Mouse (Mus musculus) urinary bladder, postnatal 36 days (tissue): ENCODE measurements at regions not wholly inside any gene's neighbourhood (a gene's known extent, or its start where the extent isn't known, plus 50 kb on each side); places are given as distances from the start of the nearest gene placed in this dataset.

Experiments
- DNase-seq, 2 experiments: peaks; one replicate each; pipeline ENCODE4 v3.0.0; 2022; ENCODE audit warnings: low spot score in 2 of 2, mixed read lengths in 1 of 2

DNA sequence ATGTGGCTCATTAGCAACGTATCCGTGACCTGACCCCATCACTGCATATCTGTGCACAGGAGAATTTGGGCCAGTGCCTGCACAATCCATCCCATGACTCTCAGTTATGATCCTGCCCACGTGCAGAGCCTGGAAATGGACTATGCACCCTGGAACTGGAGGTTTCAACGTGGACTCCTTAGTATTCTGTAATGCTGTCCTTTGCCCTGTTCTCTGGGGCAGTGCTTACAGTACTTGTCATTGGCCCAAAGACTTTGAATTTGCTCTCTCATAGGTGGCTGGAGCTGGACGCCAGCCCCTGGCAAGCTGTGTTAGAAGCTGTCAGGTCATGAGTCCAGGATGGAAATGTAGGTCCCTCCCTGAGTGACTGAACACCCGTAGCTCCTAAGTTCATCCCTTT, 269.9 kb upstream of the Mki67 start:
- no peak for DNase-seq

DNA sequence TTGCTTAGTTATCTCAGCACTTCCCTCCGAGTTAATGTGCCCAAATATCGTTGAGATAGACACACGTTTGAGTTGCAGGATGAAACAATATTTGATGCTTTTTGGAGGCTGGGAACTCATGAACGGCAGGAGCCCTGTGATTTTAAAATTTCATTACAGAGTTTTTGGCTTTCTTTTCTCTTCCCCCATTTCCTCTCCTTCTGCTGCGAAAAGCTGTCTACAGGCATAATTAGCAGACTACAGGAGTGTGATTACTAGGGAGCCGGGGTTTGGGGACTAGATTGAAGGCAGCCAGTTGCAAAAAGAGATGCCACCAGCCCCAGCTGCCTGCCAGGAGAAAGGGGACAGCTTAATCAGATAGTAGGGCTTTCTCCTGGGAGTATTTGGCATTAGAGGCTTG, 274.2 kb upstream of the Mki67 start:
- no peak for DNase-seq

DNA sequence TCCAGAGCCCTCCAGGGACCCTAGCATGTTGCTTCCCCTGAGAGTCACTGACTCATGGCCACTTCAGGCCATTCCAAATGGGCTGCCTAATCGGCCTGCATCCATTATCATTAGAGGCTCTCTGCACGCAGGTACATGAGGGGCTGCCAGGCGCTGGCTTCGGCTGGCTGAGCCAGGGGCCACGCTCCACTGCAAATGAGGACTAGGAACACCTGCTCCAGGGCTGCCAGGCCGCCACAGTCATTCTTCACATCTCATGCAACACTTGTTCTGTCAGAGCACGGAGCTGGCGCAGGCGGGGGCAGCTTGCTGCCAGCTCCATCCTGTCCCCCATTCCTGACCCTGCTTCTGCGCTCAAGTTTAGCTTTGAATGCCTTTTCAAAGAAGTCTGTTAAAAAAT, 280.7 kb upstream of the Mki67 start:
- no peak for DNase-seq

DNA sequence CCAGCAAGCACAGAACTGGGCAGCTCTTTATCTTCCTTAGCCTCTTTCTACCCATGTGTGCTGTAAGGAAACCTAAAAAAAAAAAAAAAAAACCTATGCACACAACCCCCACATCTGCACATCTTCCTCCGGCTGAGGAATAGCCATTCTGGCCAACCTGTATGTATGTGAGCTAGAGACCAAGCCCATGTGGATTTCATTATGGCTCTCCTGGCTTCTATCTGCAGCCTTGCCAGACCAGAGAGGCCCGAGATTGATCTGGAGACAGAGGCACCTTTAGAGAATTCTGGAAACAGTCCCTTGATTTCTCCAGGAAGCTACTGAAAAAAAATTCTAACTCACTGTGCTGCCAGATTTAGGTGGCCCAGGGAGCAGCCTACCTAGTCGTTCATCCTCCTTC, 281.5 kb upstream of the Mki67 start:
- no peak for DNase-seq

DNA sequence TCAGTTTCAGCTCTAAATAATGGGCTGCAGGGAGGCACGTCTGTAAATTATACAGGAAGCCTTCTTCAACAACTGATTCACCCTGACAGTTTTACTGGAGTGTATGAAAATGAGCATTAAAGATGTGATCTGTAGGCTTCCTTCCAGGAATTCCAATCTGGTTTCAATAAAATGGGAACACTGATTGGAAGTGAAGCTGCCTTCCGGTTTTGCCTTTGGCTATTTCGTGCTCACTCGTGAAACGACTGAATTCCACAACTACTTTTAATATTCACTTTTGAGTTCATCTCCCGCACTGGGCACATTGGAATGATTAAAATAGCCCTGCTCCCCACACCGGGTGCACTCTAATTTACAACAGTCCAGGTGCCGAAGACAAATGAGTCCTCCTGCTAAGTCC, 286.2 kb upstream of the Mki67 start:
- DNase-seq, result no peak

DNA sequence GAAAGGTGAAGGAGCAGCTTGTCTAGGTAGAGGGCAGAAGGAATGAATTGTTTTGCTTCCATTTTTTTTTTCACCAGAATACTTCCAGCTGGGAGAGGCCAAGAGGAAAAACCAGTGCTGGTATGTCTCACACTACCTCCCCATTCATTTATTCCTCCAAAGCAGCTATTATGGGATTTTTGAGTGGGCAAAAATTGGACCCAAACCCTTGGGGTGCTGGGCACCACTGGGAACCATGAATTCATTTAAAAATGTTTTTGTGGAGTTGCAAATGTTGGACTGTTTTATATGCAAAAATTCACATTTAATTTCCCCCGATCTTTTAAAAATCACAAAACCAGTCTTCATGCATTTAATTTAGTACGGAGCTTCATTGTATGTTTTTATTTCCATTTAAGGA, 287.1 kb upstream of the Mki67 start:
- DNase-seq, result no peak

DNA sequence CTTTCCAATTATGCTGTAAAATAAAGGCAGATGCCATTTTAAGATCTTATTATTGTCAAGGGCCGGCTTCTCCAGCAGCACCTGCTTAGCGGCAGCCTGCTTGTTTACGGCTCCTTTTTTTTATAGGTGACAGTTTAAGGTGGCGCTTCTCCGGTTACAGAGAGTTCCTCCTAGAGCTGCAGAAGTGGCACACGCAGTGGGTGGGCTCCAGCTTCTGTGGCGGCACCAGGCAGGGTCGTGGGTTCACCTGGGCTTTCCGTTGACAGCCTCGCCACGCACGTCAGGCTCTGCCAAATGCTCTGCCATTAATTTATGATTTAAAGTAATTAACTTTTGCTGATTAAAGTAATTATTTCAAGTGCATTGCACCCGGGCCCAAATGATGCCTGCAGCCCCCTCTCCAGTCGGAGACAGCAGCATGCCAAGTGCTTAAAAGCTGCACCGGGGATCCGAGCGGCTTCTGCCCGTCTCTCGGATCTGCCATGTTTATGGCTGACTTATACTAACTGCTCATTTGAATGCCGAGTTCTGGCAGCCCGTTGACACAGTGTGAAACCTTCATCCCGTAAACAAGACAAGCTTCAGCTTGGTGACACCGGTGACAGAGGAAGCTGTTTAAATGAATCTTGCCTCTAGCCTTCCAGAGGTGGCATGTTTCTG, 291.8 kb upstream of the Mki67 start:
- DNase-seq, result no peak

DNA sequence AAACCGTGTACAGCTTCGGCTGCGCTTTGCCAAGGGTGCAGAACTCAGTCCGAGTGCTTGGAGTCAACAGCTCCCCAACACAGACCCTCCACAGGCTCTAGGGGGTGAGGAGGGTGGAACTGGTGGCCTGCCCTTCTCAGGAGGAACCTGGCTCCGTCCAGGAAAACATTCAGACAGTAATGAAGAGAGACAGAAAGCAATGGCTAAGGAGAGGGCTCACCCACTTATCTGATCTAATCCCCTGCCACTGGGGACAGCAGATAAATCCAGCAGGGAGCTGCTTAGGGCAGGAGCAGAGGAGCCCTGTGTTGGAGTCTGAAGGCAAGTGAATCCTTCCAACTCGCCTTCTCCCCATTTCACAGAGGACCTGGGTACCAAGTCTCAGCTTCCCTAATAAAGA, 292.3 kb upstream of the Mki67 start:
- DNase-seq, result no peak

DNA sequence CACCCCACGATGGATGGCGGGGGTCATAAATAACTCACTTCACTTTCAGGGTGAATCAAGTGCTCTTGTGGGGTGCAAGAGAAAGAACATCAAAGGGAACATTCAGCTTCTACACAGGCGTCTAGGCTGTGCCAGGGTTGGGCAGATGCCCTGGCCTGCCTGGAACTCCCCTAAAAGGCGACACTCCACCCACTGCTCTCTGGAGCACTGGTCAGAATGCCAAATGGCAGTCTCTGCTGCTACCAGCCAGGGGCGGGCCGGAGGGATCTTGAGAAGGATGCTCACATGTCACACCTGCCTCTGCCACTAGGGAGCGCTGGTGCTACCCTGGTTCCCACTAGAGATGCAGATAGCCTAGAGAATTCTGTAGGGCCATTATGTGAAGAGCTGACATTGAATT, 293.9 kb upstream of the Mki67 start:
- DNase-seq, result peak in 1 of 2 experiments; percentile 39

DNA sequence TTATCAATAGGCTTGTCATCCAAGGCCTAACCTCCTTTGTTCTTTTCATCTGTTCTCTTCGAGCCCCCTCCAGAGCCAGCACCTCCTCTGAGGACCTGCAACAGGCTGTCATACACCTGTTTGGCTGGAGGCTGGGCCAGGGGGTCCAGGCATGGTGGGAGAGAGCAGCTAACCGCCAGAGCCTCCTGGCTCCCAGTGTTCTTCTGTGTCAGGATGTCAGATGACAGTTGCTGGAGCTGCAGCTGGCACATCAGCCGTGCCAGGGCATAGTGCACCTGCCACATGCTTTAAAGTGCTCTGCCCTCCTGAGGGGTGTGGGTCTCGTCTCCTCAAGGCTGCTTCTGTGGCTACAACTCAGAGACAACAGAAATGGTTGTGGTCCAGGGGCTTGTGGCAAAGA, 298.5 kb upstream of the Mki67 start:
- no peak for DNase-seq

DNA sequence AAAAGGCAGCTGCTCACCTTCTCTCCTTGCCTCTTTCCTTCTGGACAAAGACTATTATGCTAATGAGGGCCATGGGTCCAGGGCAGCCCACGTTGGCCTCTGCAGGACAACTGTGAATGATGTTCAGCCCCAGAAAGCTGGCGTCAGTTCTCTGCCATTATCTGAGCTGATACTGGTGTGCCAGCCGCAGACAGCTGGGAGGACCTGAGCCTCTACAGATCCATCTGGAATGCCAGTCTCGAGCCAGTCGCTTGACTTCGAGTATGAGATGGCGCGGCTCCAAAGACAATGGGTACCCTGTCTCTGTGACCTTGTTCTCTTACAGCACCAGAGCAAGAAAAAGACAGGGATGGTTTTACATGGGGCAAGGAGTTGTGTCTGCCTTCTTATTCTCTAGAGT, 300.8 kb upstream of the Mki67 start:
- no peak for DNase-seq

DNA sequence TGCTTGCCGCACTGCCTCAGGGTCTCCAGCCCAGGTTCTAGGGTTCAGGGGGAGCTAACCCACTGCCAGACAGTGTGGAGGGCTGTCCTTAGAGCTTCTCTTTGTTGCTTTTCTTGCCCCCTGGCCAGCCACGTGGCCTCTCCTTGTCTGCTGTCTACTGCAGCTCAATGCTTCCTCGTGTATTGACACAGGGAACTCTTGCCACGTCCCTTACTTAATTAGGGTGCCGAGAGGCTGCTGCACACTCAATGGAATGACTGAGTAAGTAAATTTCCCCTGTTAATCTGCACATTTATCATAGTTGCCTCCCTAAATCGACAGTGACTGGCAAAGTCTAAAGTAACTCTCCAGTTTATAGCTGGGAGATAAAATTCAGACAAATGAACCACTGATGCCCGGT, 304.4 kb upstream of the Mki67 start:
- DNase-seq, result no peak

DNA sequence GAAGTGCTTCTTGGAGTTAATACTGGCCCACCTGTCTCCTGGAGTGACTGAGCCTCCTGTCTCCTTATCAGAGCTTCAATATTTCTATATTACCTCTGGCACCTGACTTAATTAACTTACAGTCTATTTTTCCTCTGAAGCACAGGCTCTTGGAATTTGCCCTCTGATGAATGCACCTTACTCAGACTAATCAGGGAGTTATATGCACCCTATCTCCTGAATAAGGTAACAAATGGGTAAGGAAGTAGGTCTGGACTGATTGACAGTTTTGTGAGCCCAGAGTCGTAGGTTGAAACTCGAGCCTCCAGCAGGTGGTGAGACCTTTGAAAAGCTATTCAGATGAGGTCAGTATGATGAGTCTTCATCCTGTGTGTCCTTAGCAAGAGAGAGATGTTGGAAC, 304.9 kb upstream of the Mki67 start:
- no peak for DNase-seq

DNA sequence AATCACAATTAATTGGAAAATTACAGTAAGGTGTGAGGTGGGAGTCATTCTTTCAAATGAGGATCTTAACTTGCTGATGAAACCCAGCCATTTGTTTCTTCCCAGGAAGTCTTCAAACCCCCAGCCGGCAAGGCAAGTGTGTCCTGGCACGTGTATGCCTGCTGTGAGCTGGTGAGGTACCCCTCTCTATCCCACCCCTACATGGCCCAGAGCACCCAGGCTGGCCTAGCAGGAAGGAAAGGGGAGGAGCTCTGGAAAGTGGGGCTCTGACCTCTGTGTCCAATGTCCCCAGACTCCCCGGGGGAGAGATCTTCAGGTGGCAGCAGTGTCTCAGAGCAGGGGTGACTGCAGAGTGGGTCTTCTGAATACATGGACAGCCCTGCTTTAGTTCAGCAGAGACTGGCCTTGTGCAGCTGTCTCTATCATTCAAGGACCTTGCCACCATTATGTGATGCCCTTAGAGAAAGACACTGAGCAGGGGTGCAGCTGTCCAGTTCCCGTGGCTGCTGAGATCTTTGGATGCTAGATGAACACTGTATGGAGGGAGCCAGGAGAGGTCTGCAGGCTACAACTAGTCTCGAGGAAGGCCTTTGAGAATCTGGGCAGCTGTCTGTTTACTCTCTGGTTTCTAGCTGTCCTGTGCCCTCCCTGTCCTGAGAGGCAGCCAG, 306.8 kb upstream of the Mki67 start:
- no peak for DNase-seq

DNA sequence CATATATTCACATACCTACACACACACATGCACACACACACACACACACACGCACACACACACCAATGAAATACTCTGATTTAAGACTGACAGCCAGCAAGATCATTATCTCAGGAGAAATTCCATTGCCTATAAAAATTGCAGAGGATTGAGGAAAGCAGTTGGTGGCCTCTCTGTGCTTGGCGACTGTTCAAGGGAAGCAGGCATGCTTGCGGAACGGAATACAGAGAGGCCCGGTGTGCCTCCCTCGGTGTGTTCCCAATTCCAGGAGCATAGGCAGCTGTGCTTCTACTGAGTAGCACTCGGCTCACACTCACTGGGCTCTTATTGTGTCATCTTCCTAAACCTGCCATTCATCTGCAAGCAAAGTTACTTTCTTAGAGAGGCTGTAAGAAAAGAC, 310.3 kb upstream of the Mki67 start:
- DNase-seq, result no peak

DNA sequence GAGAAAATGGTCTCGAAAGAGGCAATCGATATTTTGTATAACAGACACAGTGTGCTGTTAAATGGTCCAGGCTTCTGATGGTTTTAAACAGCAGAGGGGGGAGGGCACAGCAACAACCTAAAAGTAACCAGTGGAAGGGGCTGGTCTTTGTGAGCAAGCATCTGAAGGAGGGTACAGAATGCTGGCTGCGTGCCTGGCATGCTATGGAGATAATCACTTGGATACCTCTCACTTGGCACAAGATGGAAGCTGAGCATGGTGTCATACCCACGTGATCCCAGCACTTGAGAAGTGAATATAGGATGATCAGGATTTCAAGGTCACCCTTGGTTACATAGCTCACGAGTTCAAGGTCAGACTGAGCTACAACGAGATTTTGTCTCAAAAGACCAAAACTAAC, 315.9 kb upstream of the Mki67 start:
- DNase-seq, result no peak

DNA sequence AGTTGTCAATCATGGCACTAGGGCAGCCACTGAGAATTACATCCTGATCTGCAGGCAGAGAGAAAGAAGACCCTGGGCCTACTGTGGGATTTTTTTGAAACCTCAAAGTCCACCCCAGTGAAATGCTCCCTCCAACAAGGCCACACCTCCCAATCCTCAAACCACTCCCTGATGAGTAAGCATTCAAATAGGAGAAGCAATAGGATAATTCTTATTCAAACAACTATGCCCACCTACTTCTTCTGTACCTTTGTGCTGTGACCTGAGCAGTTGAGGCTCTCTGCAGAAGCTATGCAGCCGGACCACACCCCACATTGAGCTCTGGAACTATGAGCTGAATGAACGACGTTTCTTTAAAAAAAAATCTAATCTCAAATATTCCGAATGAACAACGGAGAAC, 317.4 kb upstream of the Mki67 start:
- no peak for DNase-seq

DNA sequence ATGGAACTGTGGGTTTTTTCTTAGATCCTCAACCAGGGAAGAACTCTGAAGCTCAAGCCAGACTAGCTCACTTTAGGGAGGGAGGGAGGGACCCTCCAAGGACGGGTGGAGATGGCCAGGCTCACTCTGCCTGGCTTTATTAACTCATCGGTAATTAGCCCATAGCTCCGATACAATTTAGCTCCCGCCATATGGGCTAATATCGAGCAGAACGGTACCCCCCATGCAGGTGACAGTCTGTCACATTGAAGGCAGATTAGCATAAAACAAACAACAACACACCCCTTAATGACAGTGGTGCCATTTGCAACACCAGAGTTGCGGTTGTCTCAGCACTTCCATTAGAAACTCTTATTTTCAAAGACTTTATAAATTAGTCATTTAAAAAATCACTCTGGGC, 319.6 kb upstream of the Mki67 start:
- no peak for DNase-seq

DNA sequence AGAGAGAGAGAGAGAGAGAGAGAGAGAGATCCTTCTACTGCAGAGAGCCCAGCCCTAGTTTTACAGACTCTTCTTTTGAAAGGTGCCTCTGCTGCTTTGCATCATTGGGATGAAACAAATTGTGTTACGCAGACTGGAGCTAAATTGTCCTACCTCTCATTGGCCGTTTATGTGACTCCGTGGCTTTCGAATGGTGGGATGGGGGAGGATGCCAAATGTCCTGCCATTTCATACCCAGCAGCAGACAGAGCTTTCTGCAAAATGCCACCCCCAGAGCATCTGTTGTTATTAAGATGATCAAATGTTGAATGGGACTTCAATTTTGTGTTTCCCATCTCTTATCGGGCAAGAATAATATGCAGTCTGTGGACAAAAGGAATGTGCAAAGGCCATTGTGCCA, 321.9 kb upstream of the Mki67 start:
- no peak for DNase-seq

DNA sequence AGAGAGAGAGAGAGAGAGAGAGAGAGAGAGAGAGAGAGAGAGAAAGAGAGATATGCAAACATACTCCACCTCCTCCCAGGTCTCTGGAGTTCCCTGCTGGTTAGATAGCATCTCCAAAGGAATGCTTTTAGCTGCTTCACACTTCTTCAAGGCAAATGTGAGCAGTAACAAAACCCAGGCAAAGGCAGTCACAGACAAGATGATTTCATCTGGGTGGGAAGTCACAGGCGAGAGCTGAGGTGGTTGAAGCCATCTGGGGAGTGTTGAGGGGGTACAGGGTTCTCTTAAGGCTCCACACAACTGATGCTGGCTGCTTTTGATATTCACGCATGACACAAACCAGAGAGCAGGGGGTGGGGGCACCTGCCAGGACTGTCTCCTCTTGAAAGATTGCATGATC, 322.7 kb upstream of the Mki67 start:
- no peak for DNase-seq

DNA sequence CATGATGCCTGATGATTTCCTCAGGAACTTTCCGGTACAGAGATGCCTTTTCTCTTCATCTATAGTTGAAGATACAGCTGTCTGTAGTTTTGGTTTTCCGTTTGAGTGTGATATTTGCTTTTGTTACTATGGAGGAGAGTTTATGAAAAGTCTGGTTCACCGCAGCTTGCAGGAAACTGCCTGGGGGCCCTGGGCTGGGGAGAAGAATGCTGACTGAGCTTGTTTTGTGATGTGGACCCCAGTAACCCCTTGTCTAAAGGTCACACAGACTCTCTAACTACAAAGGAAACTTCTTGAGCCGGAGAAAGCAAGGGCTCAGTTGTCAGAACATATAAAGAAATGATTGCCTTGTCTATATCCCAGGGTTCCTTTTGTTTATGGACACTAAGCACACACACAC, 325.8 kb upstream of the Mki67 start:
- DNase-seq, result no peak

DNA sequence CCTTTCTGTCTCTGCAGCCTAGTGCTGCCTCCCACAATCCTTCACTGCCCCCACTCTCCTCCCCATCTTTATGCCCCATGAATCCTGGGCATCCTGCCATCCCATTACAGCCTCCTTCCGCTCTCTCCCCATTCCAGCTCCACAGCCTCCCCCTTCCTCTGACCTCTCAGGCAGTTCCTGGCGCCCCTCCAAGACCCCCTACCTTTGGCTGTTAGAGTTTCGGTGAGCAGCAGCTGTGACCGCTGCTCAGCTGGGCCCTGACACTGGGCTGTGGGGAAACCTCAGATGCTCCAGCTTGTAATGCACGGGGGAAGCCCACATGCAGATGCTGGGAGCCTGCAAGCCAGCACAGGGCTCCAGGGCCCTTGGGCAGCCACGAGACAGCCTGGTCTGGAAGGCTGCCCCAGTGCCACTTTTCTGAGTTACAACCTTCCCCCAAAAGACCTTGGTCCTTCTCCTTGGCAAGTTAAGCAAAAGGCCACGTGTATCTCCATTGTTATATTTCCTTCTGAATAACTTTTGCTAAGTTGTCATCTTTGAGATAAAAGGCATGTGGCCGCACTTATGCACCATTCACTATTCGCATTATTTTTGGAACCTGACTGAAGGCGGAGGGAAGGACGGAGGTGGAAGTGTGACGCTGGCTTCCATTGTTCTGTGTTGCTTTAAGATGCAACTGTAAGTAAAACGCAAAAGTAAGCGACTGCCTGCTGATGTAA, 330.6 kb upstream of the Mki67 start:
- DNase-seq, result no peak

DNA sequence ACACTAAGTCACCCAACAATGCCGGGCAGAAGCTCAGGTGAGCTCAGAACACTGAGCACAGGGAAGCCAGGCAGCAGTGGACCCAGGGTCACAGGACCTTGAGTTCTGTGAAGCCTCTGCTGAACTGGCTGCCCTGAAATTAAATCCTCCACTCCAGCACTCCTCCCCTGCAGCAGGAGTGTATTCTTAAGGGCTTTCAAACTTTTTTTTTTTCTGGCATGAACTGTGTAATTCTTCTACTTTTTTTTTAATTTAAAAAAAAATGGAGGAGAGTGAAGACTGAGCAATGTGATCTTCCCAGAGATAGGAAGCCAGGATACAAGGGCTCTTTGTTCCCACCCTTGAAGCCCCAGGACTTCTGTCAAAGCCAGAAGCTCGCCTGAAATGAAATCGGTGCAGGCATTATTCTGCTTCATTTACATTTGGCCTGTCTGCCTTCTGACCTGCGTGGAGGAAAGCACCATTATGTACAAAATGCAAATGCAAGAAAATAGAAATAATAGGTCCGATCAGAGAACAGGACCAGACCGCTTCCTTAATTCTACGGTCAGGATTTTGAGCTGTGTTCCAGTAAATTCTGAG, 331.3 kb upstream of the Mki67 start:
- no peak for DNase-seq
